Comparison of ENCODE assay signal across 11 mouse cellular contexts in genomic region chr2:173608020-173608958, GRCm38 (mm10). TPM values are rescaled to one million over a fixed set of nuclear protein-coding genes. Genes with fewer than 3 reads are reported as not detected.
DNase-seq lines count a peak whose midpoint lies in the region; ATAC-seq lines count a peak whose summit lies in the region.
"Had no signal": no experiment of that assay in that cellular context is flagged by ENCODE, and none has a peak within 500 bp of the region (broad histone marks: within the 10 kb centered on the region; RNA-seq: fewer than 3 reads in every experiment).

No protein-coding gene starts in this region.

- ATAC-seq in heart, embryonic 11.5 days (replicated peaks; ENCODE audit: insufficient number of reproducible peaks, low FRiP score, low TSS enrichment), result no peak
- 0 out of 2 replicates have a peak, but pooled peaks have one; percentile 29 for ATAC-seq in heart, embryonic 12.5 days (ENCODE audit: insufficient number of reproducible peaks, low FRiP score)
- peak; percentile 97 for ATAC-seq in lung, embryonic 16.5 days (ENCODE audit: low read depth)
- no peak for ATAC-seq in CD4-positive, CD25-positive, alpha-beta regulatory T cell, adult 4 months

- no peaks in the 10 kb centered on the region for H3K9me3 ChIP-seq in heart, embryonic 11.5 days (replicated peaks; ENCODE audit: control insufficient read depth, low read length)
- H3K9me3 ChIP-seq in heart, embryonic 12.5 days (replicated peaks), result no peaks in the 10 kb centered on the region
- H3K9me3 ChIP-seq in lung, embryonic 16.5 days (ENCODE audit: control insufficient read depth, low read length), result no peaks in the 10 kb centered on the region
- H3K9me3 ChIP-seq: embryonic facial prominence, embryonic 13.5 days had no signal

- H3K27ac ChIP-seq in heart, embryonic 11.5 days (ENCODE audit: low read depth, low read length), result no peak overlapping the region
- H3K27ac ChIP-seq in heart, embryonic 12.5 days (ENCODE audit: poor library complexity, severe bottlenecking), result no peak overlapping the region
- peak overlapping the region; percentile 53 for H3K27ac ChIP-seq in lung, embryonic 16.5 days (ENCODE audit: low read length)
- H3K27ac ChIP-seq: embryonic facial prominence, embryonic 13.5 days had no signal

- peak; percentile 71 to 74 for DNase-seq in heart, adult 18-20 months
- peak; percentile 95 for DNase-seq in adipocyte (ENCODE audit: low spot score)
- DNase-seq in layer of hippocampus, adult 11-12 months (ENCODE audit: low spot score), result no peak
- no peak for DNase-seq in thymus, postnatal 36 days
- DNase-seq: kidney, postnatal 10 days had no signal

- WGBS in heart, embryonic 11.5 days (ENCODE audit: insufficient replicate concordance), result 82% methylated on average over 10 of the region's 10 CpGs
- WGBS in heart, embryonic 12.5 days, result 79% methylated on average over 10 of the region's 10 CpGs
- WGBS in lung, embryonic 16.5 days, result 38% methylated on average over 10 of the region's 10 CpGs

- H3K9ac ChIP-seq in heart, embryonic 11.5 days (ENCODE audit: low read depth, low read length), result no peak overlapping the region
- no peak overlapping the region for H3K9ac ChIP-seq in heart, embryonic 12.5 days
- H3K9ac ChIP-seq in lung, embryonic 16.5 days (ENCODE audit: low read length), result no peak overlapping the region
- H3K9ac ChIP-seq: embryonic facial prominence, embryonic 13.5 days had no signal

- no peak overlapping the region for H3K4me3 ChIP-seq in heart, embryonic 11.5 days (ENCODE audit: low read depth, low read length)
- no peak overlapping the region for H3K4me3 ChIP-seq in heart, embryonic 12.5 days
- no peak overlapping the region for H3K4me3 ChIP-seq in lung, embryonic 16.5 days (ENCODE audit: low read length)
- H3K4me3 ChIP-seq: embryonic facial prominence, embryonic 13.5 days had no signal

- H3K36me3 ChIP-seq in heart, embryonic 11.5 days (ENCODE audit: control insufficient read depth, insufficient read depth, low read length), result peaks cover 3% of the 10 kb centered on the region
- H3K36me3 ChIP-seq in heart, embryonic 12.5 days, result peaks cover 31% of the 10 kb centered on the region
- H3K36me3 ChIP-seq in lung, embryonic 16.5 days (ENCODE audit: control insufficient read depth, insufficient read depth, low read length), result no peaks in the 10 kb centered on the region

- H3K4me2 ChIP-seq in heart, embryonic 11.5 days, result no peak overlapping the region
- no peak overlapping the region for H3K4me2 ChIP-seq in heart, embryonic 12.5 days
- no peak overlapping the region for H3K4me2 ChIP-seq in lung, embryonic 16.5 days (ENCODE audit: low read depth, low read length)
- H3K4me2 ChIP-seq: embryonic facial prominence, embryonic 13.5 days had no signal

- no peaks in the 10 kb centered on the region for H3K4me1 ChIP-seq in heart, embryonic 11.5 days (ENCODE audit: control insufficient read depth, insufficient read depth, low read length)
- peaks cover 11% of the 10 kb centered on the region for H3K4me1 ChIP-seq in heart, embryonic 12.5 days (replicated peaks)
- peaks cover 14% of the 10 kb centered on the region for H3K4me1 ChIP-seq in lung, embryonic 16.5 days (replicated peaks; ENCODE audit: control insufficient read depth, insufficient read depth, low read length)

- no peaks in the 10 kb centered on the region for H3K27me3 ChIP-seq in heart, embryonic 11.5 days (ENCODE audit: control insufficient read depth, insufficient read depth, low read length)
- H3K27me3 ChIP-seq in heart, embryonic 12.5 days (replicated peaks), result no peaks in the 10 kb centered on the region
- no peaks in the 10 kb centered on the region for H3K27me3 ChIP-seq in lung, embryonic 16.5 days (ENCODE audit: control insufficient read depth, insufficient read depth, low read depth, low read length)
- H3K27me3 ChIP-seq: embryonic facial prominence, embryonic 13.5 days had no signal

RNA-seq across cellular contexts. Expression of gene Ankrd60, which starts 30.1 kb away (rescaled TPM):
- total RNA-seq in heart, adult 18-20 months (2021), result not detected
- polyA plus RNA-seq in heart, embryonic 11.5 days (2014; fragmentation: Nextera tagmentation; extraction: Ambion mirVana), result not detected in 2 replicates
- polyA plus RNA-seq in heart, embryonic 12.5 days (2016; fragmentation: Nextera tagmentation; extraction: Ambion mirVana), result not detected in 2 replicates
- polyA plus RNA-seq in lung, embryonic 16.5 days (2015; fragmentation: Nextera tagmentation; extraction: Ambion mirVana), result not detected in 2 replicates
- polyA plus RNA-seq in CD4-positive, CD25-positive, alpha-beta regulatory T cell, adult 4 months (2017; shearing (Covaris generic)), result under 1 TPM in 1 of 2 experiments, not detected in 1; 0.86 TPM
- polyA plus RNA-seq: embryonic facial prominence, embryonic 13.5 days; neural tube, embryonic 11.5 days had no signal

RNA-seq across cellular contexts. Expression of gene Rab22a, which starts 51.3 kb away (rescaled TPM):
- total RNA-seq in heart, adult 18-20 months (2021), result 10 to 100 TPM; 33.6 to 40.1 TPM
- 30.6 and 31.8 TPM in 2 replicates for polyA plus RNA-seq in heart, embryonic 11.5 days (2014; fragmentation: Nextera tagmentation; extraction: Ambion mirVana)
- polyA plus RNA-seq in heart, embryonic 12.5 days (2016; fragmentation: Nextera tagmentation; extraction: Ambion mirVana), result 39.3 and 39.5 TPM in 2 replicates
- 29.7 and 34.1 TPM in 2 replicates for polyA plus RNA-seq in lung, embryonic 16.5 days (2015; fragmentation: Nextera tagmentation; extraction: Ambion mirVana)
- polyA plus RNA-seq in CD4-positive, CD25-positive, alpha-beta regulatory T cell, adult 4 months (2017; shearing (Covaris generic)), result 1 to 10 TPM; 7.3 to 8.7 TPM

Comparison
In these comparisons a context has a peak if more than half of its experiments do, and no peak if none do; other contexts are left out.
1. ATAC-seq: peak in heart, embryonic 12.5 days (single experiment) and lung, embryonic 16.5 days (single experiment); none in heart, embryonic 11.5 days (single experiment) and CD4-positive, CD25-positive, alpha-beta regulatory T cell, adult 4 months (single experiment).
2. DNase-seq: peak in heart, adult 18-20 months (2 of 2) and adipocyte (single experiment); none in layer of hippocampus, adult 11-12 months (single experiment) and thymus, postnatal 36 days (0 of 2).